Mouse (Mus musculus) heart, embryonic 10.5 days (tissue): Measurements from ENCODE around the gene Cyp4a29. TPM values are rescaled to one million over a fixed set of nuclear protein-coding genes. Genes with fewer than 3 reads are reported as not detected.
"Not testable (repeated sequence)": the region's sequence is repeated elsewhere in the genome, so short reads cannot be mapped to it uniquely, and the experiment has no call there.

ENCODE experiments used
- DNase-seq: peaks from one replicate; pipeline ENCODE4 v3.0.0-alpha.2; 2017; ENCODE audit warnings: low spot score
- H3K27ac ChIP-seq: fragments of 300-500 bp; sonication (generic); 2 replicates; pipeline ENCODE4 v1.5.1; 2016; ENCODE audit warnings: mild to moderate bottlenecking
- H3K27me3 ChIP-seq: fragments of 300-500 bp; sonication (generic); 2 replicates; pipeline ENCODE4 v1.6.1; 2016; ENCODE audit warnings: mild to moderate bottlenecking; ENCODE audit not compliant: poor library complexity, insufficient read depth, severe bottlenecking
- H3K36me3 ChIP-seq: fragments of 300-500 bp; sonication (generic); 2 replicates; pipeline ENCODE4 v1.6.1; 2016; ENCODE audit warnings: mild to moderate bottlenecking, moderate library complexity
- H3K4me1 ChIP-seq: fragments of 300-500 bp; sonication (generic); 2 replicates; pipeline ENCODE4 v1.6.1; 2016; ENCODE audit warnings: mild to moderate bottlenecking
- H3K4me3 ChIP-seq: fragments of 300-500 bp; sonication (generic); 2 replicates; pipeline ENCODE4 v1.5.1; 2016; ENCODE audit warnings: mild to moderate bottlenecking, moderate library complexity
- H3K9me3 ChIP-seq: fragments of 300-500 bp; sonication (generic); 2 replicates; pipeline ENCODE4 v1.6.1; 2016; ENCODE audit warnings: mild to moderate bottlenecking, moderate library complexity
- WGBS: fragments of 180-500 bp; shearing (Covaris S2); methylation state at CpG from one replicate; pipeline ENCODE4 v1.1.7; 2016; 5-methylcytosine and 5-hydroxymethylcytosine counted together
- polyA plus RNA-seq: library from polyadenylated mRNA; unstranded; fragments of >200 nt; fragmentation: Nextera tagmentation; extraction: Ambion mirVana; gene quantifications from 2 replicates; pipeline ENCODE4 v1.2.1, GENCODE M21; 2016

The Cyp4a29 gene
- not detected in 2 replicates for polyA plus RNA-seq

DNA sequence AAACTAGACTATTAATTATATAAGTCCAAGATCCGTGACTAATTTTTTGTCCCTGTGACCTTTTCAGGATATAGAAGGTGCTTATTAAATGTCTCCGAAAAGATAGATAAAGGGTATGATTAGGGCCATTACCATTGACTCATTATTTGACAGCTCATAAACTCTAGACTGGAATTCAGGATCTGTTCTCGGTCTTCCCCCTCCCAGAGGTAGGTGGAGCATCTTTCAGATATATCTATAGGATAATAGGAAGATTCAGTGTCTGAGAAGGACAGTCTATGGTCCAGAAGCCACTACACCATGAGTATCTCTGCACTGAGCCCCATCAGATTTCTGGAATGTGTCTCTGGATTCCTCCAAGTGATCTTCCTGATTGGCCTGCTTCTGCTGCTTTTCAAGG is at the start of gene Cyp4a29:
TSS of gene Cyp4a29 (plus strand) at position 301 of the 400 bp plus-strand sequence.
- Histone ChIP-seq H3K27me3 (no peaks in the 10 kb centered on the region), H3K9me3 (no peaks in the 10 kb centered on the region), H3K4me1 (no peaks in the 10 kb centered on the region), H3K27ac (no peak within 1 kb of the TSS), H3K36me3 (no peaks in the 10 kb centered on the region), H3K4me3 (no peak within 1 kb of the TSS)
- WGBS: 73% methylated on average over 3 of the region's 3 CpGs
- no peak for DNase-seq

DNA sequence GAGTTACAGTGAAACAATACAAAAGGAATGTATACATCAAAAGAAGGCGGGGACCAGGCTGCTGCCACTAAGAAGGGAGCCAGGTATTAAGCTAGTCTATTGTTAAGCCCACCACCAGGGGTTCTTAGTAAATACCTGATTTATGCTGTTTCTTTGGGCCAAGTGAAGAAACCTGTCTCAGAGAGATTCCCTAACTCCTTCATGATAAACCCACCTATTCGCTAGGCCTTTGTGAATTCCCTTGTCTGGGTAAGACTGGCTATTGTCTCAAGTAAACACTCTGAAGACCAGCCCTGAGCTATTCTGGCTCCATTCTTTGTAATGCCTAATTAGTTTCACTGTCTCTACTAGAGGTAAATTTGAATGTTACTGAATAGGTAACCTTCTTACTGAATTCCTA is 9.0 kb upstream of the Cyp4a29 start:
- H3K4me1 ChIP-seq, H3K36me3 ChIP-seq, H3K27ac ChIP-seq, H3K9me3 ChIP-seq, DNase-seq, H3K27me3 ChIP-seq, H3K4me3 ChIP-seq: not testable (repeated sequence)
- WGBS: 82% methylated on average over 2 of the region's 2 CpGs

DNA sequence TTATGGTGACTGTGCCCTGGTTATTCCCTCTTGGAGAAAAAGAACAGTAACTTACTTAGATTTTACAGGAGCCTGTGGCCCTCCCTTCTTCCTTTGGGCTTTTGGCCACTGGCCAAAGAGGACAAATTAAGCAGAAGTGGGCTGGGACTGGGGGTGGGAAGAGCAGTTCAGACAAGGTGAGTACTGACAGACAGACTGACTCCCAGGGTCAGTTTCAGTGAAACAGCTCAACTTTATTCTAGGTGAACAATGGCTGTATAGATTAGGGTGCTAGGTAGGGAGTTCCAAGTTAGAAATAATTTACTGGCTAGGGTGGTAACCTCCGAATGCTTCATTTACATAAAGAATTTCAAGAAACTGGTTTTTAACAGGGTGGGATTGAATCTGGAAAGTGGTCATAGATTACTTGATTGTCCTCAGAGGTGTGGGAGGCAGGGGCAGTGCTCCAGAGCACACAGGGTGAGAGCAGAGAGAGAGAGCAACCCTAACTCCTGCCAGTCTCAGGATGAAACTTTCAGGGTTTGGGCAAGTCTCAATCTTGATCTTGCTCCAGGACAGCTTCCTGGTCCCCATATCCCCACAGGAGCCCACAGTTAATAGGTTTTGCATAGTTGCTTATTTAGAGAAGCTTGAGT is 5.3 kb upstream of the Cyp4a29 start:
- no peaks in the 10 kb centered on the region for H3K36me3 ChIP-seq
- H3K27ac ChIP-seq: no peak overlapping the region
- no peaks in the 10 kb centered on the region for H3K4me1 ChIP-seq
- no peaks in the 10 kb centered on the region for H3K9me3 ChIP-seq
- no peak for DNase-seq
- H3K27me3 ChIP-seq: no peaks in the 10 kb centered on the region
- H3K4me3 ChIP-seq: no peak overlapping the region
- WGBS: 56% methylated on average over 1 of the region's 1 CpGs

DNA sequence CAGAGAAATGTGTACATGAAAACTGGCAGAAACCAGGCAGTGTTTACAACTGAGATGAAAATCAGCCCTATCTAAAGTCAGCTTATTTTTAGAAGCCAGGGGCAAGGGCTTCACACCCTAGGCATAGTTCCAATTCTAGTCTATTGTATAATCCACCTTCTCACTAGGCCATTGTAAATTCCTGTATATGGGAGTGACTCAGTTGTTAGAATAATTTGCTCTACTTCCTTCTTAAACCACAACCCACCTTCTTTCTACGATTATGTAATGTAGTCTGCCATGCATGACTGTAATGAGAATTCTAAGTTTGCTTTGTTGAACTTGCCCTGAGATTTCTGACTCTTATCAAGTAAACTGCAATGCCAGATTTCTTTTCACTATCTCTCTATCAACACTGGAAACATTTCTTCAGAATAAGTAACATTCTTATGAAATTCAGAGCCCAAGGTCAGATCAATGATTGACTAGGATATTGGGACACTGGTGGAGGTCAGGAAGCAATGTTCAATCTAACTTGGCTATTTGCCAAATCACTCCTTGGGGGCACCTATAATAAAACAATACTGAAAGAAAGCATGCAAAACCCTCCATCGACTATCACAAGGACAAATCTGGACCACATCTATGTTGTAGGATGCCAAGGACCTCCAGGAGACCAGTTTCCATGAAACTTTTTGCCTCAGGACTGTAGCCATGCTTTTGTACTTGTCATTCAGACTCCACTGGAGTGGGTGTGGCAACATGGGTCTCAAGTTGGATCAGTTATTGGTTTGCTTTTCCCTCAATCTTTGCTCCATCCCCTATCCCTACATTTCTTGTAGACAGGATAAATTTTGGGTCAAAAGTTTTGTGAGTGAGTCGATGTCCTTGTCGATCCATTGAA is 23.0 kb downstream of the Cyp4a29 start:
- 72% methylated on average over 3 of the region's 4 CpGs for WGBS
- H3K27me3 ChIP-seq, H3K36me3 ChIP-seq, H3K4me3 ChIP-seq, H3K9me3 ChIP-seq, H3K4me1 ChIP-seq, H3K27ac ChIP-seq, DNase-seq: not testable (repeated sequence)

DNA sequence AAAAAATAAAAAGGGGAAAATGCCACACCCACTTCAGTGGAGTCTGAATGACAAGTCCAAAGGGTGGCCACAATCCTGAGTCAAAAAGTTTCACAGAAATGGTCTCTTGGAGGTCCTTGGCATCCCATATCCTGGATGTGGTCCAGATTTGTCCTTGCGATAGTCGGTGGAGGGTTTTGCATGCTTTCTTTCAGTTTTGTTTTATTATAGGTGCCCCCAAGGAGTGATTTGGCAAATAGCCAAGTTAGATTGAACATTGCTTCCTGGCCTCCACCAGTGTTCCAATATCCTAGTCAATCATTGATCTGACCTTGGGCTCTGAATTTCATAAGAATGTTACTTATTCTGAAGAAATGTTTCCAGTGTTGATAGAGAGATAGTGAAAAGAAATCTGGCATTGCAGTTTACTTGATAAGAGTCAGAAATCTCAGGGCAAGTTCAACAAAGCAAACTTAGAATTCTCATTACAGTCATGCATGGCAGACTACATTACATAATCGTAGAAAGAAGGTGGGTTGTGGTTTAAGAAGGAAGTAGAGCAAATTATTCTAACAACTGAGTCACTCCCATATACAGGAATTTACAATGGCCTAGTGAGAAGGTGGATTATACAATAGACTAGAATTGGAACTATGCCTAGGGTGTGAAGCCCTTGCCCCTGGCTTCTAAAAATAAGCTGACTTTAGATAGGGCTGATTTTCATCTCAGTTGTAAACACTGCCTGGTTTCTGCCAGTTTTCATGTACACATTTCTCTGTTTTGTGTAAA is 36.5 kb downstream of the Cyp4a29 start:
- H3K27ac ChIP-seq, DNase-seq, H3K4me1 ChIP-seq, H3K4me3 ChIP-seq, H3K9me3 ChIP-seq, H3K36me3 ChIP-seq, H3K27me3 ChIP-seq: not testable (repeated sequence)
- 90% methylated on average over 2 of the region's 3 CpGs for WGBS

DNA sequence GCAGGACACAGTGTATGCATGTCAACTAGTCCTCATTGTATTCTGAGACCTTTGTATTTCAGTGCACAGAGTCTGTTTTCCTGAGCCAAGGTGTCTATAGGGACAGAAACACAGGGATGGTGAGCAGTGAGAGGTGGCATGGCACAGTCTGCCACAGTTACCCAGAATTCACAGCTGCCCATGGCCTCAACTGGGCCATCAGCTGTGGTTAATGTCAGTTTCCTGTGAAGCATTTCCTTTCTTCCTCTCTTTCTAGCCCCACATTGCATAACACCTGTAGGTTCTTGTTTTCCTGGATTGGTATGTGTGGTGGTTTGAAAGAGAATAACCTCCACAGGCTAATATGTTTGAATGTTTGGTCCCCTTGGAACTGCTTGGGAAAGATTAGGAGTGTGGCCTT is 38.5 kb downstream of the Cyp4a29 start:
- Histone ChIP-seq H3K4me3 (no peak overlapping the region; the same call in 1 of the 2 replicates), H3K27me3 (no peaks in the 10 kb centered on the region), H3K27ac (no peak overlapping the region), H3K9me3 (no peaks in the 10 kb centered on the region), H3K4me1 (no peaks in the 10 kb centered on the region), H3K36me3 (no peaks in the 10 kb centered on the region)
- no peak for DNase-seq

DNA sequence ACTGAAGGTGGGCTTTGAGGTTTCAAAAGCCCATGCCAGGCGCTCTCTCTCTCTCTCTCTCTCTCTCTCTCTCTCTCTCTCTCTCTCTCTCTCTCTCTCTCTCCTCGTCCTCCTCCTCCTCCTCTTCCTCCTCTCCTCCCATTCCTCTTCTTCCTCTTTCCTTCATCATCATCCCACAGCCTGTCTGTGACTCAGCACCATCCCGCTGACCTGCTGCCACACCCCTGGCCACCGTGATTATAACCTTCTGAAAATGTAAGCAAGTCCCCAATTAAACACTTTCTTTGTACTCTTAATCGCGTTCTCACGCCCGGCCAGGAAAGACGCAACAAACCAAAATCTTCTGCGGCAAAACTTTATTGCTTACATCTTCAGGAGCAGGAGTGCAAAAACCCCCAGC is 38.9 kb downstream of the Cyp4a29 start:
- H3K4me1 ChIP-seq, H3K36me3 ChIP-seq, H3K9me3 ChIP-seq, DNase-seq, H3K27me3 ChIP-seq: not testable (repeated sequence)
- Histone ChIP-seq H3K4me3 (peak overlapping the region; percentile 54), H3K27ac (peak overlapping the region; percentile 56)
- WGBS: 18% methylated on average over 10 of the region's 10 CpGs

DNA sequence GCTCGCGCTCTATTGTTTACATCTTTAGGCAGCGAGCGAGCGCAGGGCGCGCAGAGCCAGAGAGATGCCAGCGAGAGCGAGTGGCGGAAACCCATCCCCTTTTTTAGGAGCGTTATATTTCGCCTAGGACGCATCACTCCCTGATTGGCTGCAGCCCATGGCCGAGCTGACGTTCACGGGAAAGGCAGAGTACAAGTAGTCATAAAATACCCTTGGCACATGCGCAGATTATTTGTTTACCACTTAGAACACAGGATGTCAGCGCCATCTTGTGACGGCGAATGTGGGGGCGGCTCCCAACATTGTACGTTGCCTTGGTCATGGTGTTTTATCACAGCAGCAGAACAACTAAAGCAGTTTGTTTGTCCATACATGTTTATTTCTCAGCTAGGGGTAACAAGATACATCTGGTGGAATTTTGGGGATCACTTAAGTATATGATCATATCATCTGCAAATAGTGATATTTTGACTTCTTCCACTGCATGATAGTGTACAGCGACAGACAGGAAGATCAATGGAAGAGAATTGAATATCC is 39.4 kb downstream of the Cyp4a29 start:
- not testable (repeated sequence) for H3K27ac ChIP-seq, H3K27me3 ChIP-seq, H3K9me3 ChIP-seq, H3K4me1 ChIP-seq, DNase-seq, H3K36me3 ChIP-seq
- peak overlapping the region; percentile 54 for H3K4me3 ChIP-seq
- 20% methylated on average over 20 of the region's 23 CpGs for whole genome bisulfite sequencing

DNA sequence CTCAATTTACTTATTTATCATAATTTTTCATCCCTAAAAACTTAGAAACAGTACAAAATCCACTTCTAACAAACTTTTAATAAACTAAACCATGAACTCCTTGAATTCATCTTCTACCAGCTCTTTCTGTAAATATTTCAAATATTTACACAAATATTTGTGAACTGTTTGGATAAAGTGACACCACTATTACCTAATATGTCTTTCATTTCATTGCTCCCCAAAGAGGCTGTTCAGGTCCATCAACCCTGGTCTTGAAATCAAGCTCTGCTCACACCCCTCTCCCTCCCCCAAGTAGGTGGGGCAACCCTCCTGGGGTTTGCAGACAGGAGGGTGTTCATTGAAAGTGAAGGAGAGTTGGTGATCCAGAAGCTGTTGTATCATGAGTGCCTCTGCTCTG is 56.9 kb downstream of the Cyp4a29 start, which contains the start of gene Cyp4a12a:
TSS of gene Cyp4a12a (plus strand) at position 301 of the 400 bp plus-strand sequence.
- not testable (repeated sequence) for H3K27me3 ChIP-seq, H3K27ac ChIP-seq, DNase-seq, H3K36me3 ChIP-seq, H3K4me1 ChIP-seq, H3K9me3 ChIP-seq, H3K4me3 ChIP-seq

Other genes starting within 250 kb of the Cyp4a29 start
- 13.0 and 13.5 TPM in 2 replicates for gene Stil, start 241.9 kb upstream of the Cyp4a29 start, polyA plus RNA-seq
- 6.7 and 8.3 TPM in 2 replicates for gene Tal1, start 185.7 kb upstream of the Cyp4a29 start, polyA plus RNA-seq
- gene Pdzk1ip1, start 153.4 kb upstream of the Cyp4a29 start, polyA plus RNA-seq: 19.5 and 29.4 TPM in 2 replicates
- 0.10 and 0.21 TPM in 2 replicates for gene Cyp4x1, start 107.8 kb upstream of the Cyp4a29 start, polyA plus RNA-seq
- gene Cyp4a12a, start 57.0 kb downstream of the Cyp4a29 start, polyA plus RNA-seq: not detected in 2 replicates
- not detected in 2 replicates for gene Cyp4a12b, start 169.5 kb downstream of the Cyp4a29 start, polyA plus RNA-seq
- not detected in 2 replicates for gene Cyp4a30b, start 210.5 kb downstream of the Cyp4a29 start, polyA plus RNA-seq